Mouse (Mus musculus): ENCODE data around the gene Pdp2. TPM values are rescaled to one million over a fixed set of nuclear protein-coding genes. Genes with fewer than 3 reads are reported as not detected.

The Pdp2 gene
- total and polyA plus RNA-seq, 3 experiments, result 12.2 to 12.4 TPM; not detected in 1

DNA sequence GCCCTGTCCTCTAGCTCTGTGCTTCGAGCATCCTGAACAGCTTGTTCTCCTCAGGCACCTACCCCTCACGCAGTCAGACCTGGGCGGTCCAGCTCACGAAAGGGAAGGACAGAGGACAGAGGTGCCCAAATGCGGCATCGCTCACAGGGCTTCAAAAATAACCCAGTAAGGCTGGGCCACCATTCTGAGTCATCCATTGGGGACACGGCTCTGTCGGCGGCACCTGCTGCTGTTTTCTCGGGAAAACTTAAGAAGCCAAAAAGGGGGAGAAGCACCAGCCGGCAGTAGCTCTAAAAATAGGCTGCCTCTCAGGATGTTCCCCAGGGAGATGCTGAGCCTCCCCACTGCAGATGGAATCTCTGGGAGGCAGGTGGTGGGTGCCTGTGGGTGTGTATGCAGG lies 49.1 kb upstream of the Pdp2 start:
- H3K27me3 ChIP-seq (ENCODE audit: control insufficient read depth in 1 of 2, insufficient read depth in 2 of 2, low read length in 2 of 2), result no peaks in the 10 kb centered on the region

GRCm38 (mm10) chr8:104543440-104544045 lies 47.7 kb upstream of the Pdp2 start:
- no peak for DNase-seq (ENCODE audit: low read depth, low spot score)
- Histone ChIP-seq H3K9me3 (replicated peaks; ENCODE audit: insufficient read depth, low read length) (no peaks in the 10 kb centered on the region), H3K36me3 (ENCODE audit: control insufficient read depth in 1 of 2, insufficient read depth in 2 of 2, low read length in 2 of 2) (peaks cover 0 to 9% of the 10 kb centered on the region in 2 experiments; a peak in 2 of 4 replicates), H3K27me3 (ENCODE audit: control insufficient read depth in 1 of 2, insufficient read depth in 2 of 2, low read length in 2 of 2) (no peaks in the 10 kb centered on the region), H3K4me3 (ENCODE audit: control insufficient read depth in 1 of 2, insufficient read depth in 1 of 2, low read depth in 2 of 2, low read length in 2 of 2) (no peak overlapping the region), H3K27ac (ENCODE audit: control insufficient read depth, low read depth, low read length) (no peak overlapping the region), H3K9ac (ENCODE audit: control insufficient read depth, low read depth, low read length, poor library complexity, severe bottlenecking) (no peak overlapping the region), H3K4me1 (ENCODE audit: control insufficient read depth in 1 of 2, insufficient read depth in 2 of 2, low read length in 2 of 2) (peaks cover 3 to 14% of the 10 kb centered on the region in 2 experiments; a peak in 3 of 4 replicates), H3K79me2 (ENCODE audit: control insufficient read depth, insufficient read depth, low read length, poor library complexity) (no peaks in the 10 kb centered on the region)
- TF ChIP-seq ZMIZ1 (IDR thresholded peaks at IDR 0.05; ENCODE audit: low read depth, low read length) (no peak), CHD1 (IDR thresholded peaks at IDR 0.05; ENCODE audit: low read depth, low read length) (no peak), E2F4 (IDR thresholded peaks at IDR 0.05; ENCODE audit: borderline replicate concordance, low read depth, low read length) (no peak), KAT2A (conservative IDR thresholded peaks at IDR 0.05; ENCODE audit: low read depth, low read length) (no peak), EP300 (IDR thresholded peaks at IDR 0.05; ENCODE audit: low read depth in 1 of 2, low read length in 2 of 2) (no peak), MXI1 (IDR thresholded peaks at IDR 0.05; ENCODE audit: low read depth, low read length) (no peak), NRF1 (IDR thresholded peaks at IDR 0.05; ENCODE audit: insufficient read depth, low read depth, low read length, poor library complexity, severe bottlenecking) (no peak), MAFK (IDR thresholded peaks at IDR 0.05; ENCODE audit: borderline replicate concordance, low read depth, low read length) (no peak), SMC3 (IDR thresholded peaks at IDR 0.05; ENCODE audit: low read depth, low read length) (no peak), USF2 (IDR thresholded peaks at IDR 0.05; ENCODE audit: borderline replicate concordance in 1 of 2, insufficient read depth in 1 of 2, low read depth in 1 of 2, low read length in 2 of 2) (no peak), MYB (IDR thresholded peaks at IDR 0.05; ENCODE audit: low read depth, low read length) (no peak)

More for the DNA sequence above, 49.1 kb upstream of the Pdp2 start:
- Histone ChIP-seq H3K27ac (ENCODE audit: control insufficient read depth, low read depth, low read length) (no peak overlapping the region), H3K4me3 (ENCODE audit: control insufficient read depth in 1 of 2, insufficient read depth in 1 of 2, low read depth in 2 of 2, low read length in 2 of 2) (no peak overlapping the region), H3K4me1 (ENCODE audit: control insufficient read depth in 1 of 2, insufficient read depth in 2 of 2, low read length in 2 of 2) (peaks cover 3 to 14% of the 10 kb centered on the region in 2 experiments; a peak in 3 of 4 replicates), H3K79me2 (ENCODE audit: control insufficient read depth, insufficient read depth, low read length, poor library complexity) (no peaks in the 10 kb centered on the region), H3K36me3 (ENCODE audit: control insufficient read depth in 1 of 2, insufficient read depth in 2 of 2, low read length in 2 of 2) (peaks cover 0 to 9% of the 10 kb centered on the region in 2 experiments; a peak in 2 of 4 replicates), H3K9me3 (replicated peaks; ENCODE audit: insufficient read depth, low read length) (no peaks in the 10 kb centered on the region), H3K9ac (ENCODE audit: control insufficient read depth, low read depth, low read length, poor library complexity, severe bottlenecking) (no peak overlapping the region)
- TF ChIP-seq HCFC1 (IDR thresholded peaks at IDR 0.05; ENCODE audit: low read depth, low read length) (no peak), SMC3 (IDR thresholded peaks at IDR 0.05; ENCODE audit: low read depth, low read length) (no peak), ZMIZ1 (IDR thresholded peaks at IDR 0.05; ENCODE audit: low read depth, low read length) (no peak), CHD2 (IDR thresholded peaks at IDR 0.05; ENCODE audit: low read length) (no peak), UBTF (IDR thresholded peaks at IDR 0.05; ENCODE audit: borderline replicate concordance, insufficient read depth, low read depth, low read length) (no peak), ZKSCAN1 (IDR thresholded peaks at IDR 0.05; ENCODE audit: low read depth, low read length) (no peak), MAX (IDR thresholded peaks at IDR 0.05; ENCODE audit: low read length) (no peak), JUND (IDR thresholded peaks at IDR 0.05; ENCODE audit: low read depth, low read length) (no peak), TBP (IDR thresholded peaks at IDR 0.05; ENCODE audit: low read depth, low read length) (no peak), CHD1 (IDR thresholded peaks at IDR 0.05; ENCODE audit: low read depth, low read length) (no peak), MEF2A (IDR thresholded peaks at IDR 0.05; ENCODE audit: extremely low read depth, insufficient replicate concordance, low read depth, low read length, poor library complexity, severe bottlenecking) (no peak), MYC (IDR thresholded peaks at IDR 0.05; ENCODE audit: low read depth, low read length) (no peak), EP300 (IDR thresholded peaks at IDR 0.05; ENCODE audit: low read depth in 1 of 2, low read length in 2 of 2) (no peak), MAFK (IDR thresholded peaks at IDR 0.05; ENCODE audit: borderline replicate concordance, low read depth, low read length) (no peak), SIN3A (IDR thresholded peaks at IDR 0.05; ENCODE audit: low read length) (no peak), ELF1 (IDR thresholded peaks at IDR 0.05; ENCODE audit: low read depth, low read length) (no peak), BHLHE40 (IDR thresholded peaks at IDR 0.05; ENCODE audit: borderline replicate concordance, low read depth, low read length) (no peak)
- DNase-seq (ENCODE audit: low read depth, low spot score), result no peak
